Mouse (Mus musculus) G1E-ER4 (cell line): ENCODE results near the gene Fars2. TPM values are rescaled to one million over a fixed set of nuclear protein-coding genes. Genes with fewer than 3 reads are reported as not detected.

Experiments
- GATA1 ChIP-seq: IDR thresholded peaks from one replicate; pipeline ENCODE4 v1.8.0; 2012; ENCODE audit warnings: low read length, inconsistent platforms
- polyA plus RNA-seq: library from polyadenylated mRNA; stranded (reverse); fragments of >175 nt; gene quantifications from 2 replicates; pipeline ENCODE4 v1.2.3, GENCODE M21; 2012

Gene Fars2
- polyA plus RNA-seq, 1 experiment, result 60.7 TPM

DNA sequence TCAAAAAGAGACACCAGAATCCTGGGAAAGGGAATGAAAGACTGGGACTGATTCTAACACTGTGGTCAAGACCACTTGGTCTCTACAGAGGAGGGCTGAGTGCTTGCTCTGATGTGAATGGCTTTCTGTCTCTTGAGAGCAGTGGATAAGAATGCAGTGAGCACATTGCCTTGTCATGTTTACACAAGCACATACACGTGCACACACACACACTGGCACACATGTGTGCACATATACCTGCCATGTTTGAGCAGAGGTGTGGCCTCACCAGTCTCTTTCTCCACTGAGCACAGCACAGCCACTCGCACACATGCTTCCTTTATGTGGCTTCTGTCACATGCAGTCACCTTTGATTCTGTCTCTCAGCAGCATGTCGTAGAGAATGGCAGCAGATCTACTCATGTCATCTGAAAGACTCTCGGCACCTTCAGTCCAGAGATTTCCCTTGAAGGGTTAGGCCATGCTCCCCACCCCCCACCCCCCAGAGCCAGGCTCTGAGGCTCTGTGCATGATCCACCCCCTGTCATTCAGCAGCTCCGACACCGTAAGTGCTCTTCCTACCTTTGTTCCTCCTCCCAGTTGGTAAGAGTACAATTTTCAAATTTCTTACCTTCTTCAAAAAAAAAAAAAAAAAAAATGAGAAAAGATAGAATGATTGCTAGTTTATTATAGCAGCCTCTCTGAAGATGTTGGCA is 313.4 kb downstream of the Fars2 start:
- TF ChIP-seq GATA1, result no peak

DNA sequence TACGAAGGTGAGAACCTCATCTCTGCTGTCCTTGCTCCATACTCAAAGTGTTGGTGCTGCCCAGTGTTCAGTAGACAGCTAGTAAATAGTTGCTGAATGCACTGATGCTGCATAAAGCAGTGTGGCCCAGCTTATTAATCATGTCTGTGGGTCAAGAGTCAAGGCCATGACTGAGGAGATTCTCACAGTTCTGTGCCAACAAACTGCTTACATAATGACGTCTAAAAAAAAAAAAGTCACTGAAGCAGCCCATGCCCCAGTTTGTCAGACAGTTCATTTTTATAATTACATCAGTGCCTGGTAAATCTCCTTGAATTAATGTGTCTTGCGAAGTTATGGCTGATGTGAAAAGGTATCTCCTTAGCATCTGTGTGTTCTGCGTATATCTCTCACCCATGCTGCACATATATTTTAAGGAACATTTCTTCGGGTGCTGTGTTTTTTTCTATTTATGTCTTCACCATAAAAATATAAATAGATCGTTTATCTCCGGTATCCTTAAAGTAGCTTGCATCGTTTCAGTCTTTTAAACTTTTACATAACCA is 314.8 kb downstream of the Fars2 start:
- no peak for TF ChIP-seq GATA1

DNA sequence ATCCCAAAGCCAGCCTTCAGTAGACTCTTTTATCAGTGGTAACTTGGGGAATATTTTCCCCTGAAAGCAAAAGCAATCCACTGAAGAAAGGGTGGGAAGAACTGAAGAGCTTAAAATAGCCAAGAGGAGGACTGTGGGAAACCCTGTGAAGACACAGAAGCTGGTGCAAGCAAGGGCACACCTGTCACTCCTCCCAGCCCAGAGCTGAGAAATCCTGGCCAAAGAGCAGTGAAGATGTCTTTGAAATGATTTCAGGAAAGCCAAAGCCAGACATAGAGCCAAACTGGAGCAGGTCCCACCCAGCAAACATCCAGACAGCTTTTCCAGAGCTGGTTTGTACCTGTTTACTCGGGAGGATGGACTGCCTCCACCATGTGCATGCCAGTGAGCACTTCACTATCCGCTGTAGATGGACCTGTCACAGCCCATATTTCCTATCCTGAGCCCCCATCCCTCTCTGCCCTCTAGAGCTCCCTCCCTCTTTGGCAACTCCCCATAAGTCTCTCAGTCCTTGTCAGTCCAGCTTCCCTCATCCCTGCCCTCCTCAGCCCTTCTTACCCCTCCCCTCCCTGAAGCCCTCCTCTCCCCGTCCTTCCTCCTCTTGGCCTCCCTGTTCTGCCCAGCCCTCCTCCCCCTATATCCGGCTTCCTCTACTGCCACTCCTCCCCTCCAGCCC is 327.7 kb downstream of the Fars2 start:
- TF ChIP-seq GATA1, result no peak

DNA sequence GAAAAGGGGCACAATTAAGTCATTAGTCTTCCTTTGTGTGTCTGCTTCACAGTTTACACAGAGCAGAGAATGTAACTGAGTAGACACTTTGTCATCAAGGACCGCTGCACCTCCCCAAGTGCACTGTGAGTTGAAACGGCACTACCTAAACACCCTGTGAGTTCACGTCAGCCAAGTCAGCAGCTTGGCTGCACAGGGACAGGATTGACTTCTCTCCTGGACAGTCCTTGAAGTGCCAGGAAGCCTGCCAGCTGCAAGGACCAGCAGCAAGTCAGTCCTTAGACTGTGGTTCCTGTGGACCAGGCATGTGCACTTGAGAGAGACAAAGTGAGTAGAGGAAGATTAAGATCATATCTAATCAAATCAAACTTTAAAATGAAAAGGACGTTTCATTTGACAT is 330.7 kb downstream of the Fars2 start:
- TF ChIP-seq GATA1, result no peak

GRCm38 (mm10) chr13:36448565-36448964 is 331.4 kb downstream of the Fars2 start:
- no peak for TF ChIP-seq GATA1

GRCm38 (mm10) chr13:36451437-36451836 is 334.2 kb downstream of the Fars2 start:
- no peak for TF ChIP-seq GATA1

DNA sequence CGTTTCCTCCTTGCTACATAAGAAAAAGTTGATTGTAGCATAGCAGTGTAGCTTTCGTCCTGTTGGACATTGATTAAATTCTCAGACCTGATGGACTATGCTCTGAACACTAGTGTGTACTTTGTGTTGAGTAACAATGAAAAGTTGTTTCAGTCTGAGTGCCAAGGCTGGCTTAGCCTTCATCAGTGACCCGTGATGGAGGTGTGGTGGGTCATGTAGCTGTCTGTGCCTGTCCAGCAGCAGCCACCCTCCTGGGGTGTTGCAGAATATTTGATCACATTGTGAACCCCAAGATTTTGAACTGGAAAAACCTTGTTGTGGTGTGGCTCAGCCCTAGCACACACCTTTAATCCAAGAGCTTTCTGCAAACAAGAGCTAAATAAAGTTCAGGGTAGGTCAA is 343.3 kb downstream of the Fars2 start:
- TF ChIP-seq GATA1, result no peak

GRCm38 (mm10) chr13:36463669-36464068 is 346.5 kb downstream of the Fars2 start:
- no peak for TF ChIP-seq GATA1

DNA sequence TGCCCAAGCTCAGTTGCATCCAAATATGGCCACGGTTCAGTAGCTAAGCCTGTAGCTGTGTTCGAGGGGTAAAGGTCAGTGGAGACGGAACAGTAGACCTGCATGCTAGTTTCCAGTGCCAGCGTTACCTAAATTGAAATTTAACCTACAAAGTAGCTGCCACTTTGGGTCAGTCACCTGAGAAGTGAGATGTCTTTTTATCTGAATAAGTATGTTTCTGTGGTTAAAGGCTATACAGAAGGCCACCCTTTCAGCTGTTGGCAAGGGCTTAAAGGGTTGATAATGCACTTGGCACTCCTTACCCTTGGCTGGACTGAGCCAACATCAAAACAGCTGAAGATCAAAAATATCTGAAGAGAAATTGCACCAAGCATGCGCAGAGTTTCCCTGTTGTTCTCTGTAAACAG is 349.3 kb downstream of the Fars2 start:
- TF ChIP-seq GATA1, result no peak

DNA sequence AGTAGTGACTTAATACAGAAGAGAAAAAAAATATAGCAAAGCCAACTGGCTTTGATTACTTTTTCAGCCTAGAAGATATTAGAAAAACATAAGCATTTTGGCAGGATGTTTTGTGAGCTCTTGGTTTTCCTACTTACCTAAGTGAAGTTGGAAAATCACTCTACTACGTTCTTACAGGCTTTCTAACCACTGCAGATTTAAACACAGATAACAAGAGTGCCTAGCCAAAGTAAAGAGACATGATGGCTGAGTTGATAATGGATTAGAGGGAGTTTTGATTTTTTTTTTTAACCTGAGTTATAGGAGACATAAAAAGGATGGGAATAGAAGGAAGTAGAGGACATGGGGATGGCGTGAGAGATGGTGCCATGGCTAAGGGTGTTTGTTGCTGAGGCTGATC is 350.6 kb downstream of the Fars2 start:
- TF ChIP-seq GATA1, result no peak

- TF ChIP-seq GATA1, result no peak
These were observed 351.8 kb downstream of the Fars2 start for GRCm38 (mm10) chr13:36468963-36469362.

DNA sequence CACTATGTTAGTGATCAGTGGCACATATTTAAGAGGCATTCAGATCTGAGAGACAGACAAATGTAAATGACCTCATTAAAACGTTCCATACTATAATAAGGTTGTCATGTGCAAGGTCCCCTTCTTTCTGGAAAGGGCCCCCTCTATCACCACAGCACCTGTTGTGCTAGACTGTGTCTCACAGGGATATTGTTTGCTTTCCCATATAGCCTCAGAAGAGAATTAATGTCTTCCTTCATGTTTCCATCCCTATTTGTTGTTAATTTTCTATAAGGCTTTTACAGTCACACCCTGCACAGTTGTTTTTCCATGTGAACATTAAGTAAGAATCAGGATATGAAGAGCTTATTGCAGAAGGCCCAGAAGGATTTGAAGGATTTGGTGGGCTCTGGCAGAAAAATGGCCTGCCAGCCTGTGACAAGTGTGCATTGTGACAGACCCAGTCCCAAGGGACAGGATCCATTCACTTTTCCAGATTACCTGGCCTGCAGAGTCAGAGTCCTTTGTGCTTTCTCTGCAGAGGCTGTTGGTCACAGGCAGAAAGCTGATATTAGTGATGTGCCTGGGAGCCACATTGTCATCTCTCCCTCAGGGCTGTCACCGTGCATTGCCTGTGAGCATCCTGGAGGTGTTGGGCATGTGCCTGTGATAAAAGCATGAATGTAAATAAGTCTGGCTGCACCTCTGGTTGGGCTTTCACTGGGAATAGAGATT is 352.4 kb downstream of the Fars2 start:
- no peak for TF ChIP-seq GATA1

GRCm38 (mm10) chr13:36477648-36478047 is 360.4 kb downstream of the Fars2 start:
- no peak for TF ChIP-seq GATA1

DNA sequence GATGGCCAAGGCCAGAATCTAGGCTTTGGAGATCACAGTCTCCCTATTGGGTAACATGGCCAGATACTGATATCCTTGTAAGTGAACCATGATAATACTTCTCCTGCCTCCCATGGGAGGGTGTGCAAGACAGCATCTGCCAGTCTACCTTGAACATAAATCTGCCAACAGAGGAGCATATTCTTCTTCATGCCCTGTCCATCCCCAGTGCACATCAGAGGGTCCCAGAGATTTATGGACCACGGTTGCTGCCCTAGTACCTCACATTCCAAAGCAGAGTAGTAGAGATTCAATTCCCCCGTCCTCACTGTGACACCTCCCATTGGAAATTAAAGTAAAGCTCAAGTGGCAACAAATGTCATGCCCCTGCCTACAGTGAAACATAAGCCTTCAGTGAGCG is 361.0 kb downstream of the Fars2 start:
- no peak for TF ChIP-seq GATA1

DNA sequence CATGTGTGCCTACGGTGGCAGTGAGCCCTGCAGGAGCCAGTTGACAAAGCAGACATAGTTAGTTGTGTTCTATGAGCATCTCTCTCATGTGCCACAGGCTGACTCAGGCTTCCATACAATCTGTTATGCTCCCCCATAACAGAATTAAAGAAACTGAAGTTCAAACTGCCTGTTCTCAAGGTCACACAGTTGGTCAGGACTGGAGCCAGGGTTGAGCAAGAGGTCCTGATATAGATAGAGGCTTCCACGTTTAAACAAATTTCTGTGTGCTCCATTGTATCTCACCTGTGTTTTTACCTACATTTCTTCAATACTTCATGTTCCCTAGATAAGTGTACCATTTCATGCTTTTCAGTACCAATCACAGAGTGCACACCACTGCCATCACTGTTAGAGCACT is 362.9 kb downstream of the Fars2 start:
- TF ChIP-seq GATA1, result no peak

GRCm38 (mm10) chr13:36484391-36484790 is 367.2 kb downstream of the Fars2 start:
- no peak for TF ChIP-seq GATA1

DNA sequence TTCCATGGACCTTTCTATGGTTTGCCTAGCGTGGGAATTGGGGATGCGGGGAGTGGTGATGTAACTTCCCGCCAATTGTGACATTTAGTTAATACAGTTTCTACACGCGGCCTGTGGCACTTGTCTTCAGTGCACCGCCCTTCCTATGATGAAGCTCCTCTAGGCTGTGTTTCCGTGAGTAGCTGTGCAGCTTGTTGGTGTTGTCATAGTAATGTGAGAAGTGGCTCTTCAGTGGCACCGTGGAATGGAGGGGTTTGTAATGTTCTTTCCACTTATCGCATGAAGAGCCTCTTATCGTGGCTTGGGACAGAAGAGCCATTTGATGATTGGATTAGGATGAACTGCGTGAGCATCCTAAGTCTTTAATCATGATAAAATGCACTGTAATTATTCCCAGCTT is 369.5 kb downstream of the Fars2 start:
- TF ChIP-seq GATA1, result no peak

DNA sequence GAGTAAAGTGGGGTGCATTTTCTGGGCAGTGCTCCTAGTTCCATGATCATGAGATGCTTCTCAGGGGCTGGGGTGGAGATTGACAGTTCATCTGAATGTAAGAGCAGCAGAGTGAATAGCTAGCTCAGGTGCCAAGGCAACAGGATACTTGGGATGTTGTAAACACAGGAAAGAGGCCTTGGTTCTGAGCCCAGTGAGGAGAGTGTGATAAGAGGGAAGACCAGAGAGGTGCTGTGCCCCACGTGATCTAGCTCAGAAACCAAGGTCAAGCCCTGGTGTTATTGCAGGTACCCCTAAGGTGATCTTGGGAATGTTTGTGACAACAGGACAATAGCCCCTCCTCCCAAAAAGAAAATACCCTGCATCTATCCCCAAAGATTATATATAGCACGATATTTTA is 372.2 kb downstream of the Fars2 start:
- TF ChIP-seq GATA1, result no peak
